Mouse (Mus musculus): ENCODE data around the gene Msantd4. TPM values are rescaled to one million over a fixed set of nuclear protein-coding genes. Genes with fewer than 3 reads are reported as not detected.
"Not testable (repeated sequence)": the region's sequence is repeated elsewhere in the genome, so short reads cannot be mapped to it uniquely, and the experiment has no call there.

Gene Msantd4
- 48.5 and 57.7 TPM in 2 replicates for polyA plus RNA-seq (2014; fragmentation: Nextera tagmentation; extraction: Ambion mirVana)

DNA sequence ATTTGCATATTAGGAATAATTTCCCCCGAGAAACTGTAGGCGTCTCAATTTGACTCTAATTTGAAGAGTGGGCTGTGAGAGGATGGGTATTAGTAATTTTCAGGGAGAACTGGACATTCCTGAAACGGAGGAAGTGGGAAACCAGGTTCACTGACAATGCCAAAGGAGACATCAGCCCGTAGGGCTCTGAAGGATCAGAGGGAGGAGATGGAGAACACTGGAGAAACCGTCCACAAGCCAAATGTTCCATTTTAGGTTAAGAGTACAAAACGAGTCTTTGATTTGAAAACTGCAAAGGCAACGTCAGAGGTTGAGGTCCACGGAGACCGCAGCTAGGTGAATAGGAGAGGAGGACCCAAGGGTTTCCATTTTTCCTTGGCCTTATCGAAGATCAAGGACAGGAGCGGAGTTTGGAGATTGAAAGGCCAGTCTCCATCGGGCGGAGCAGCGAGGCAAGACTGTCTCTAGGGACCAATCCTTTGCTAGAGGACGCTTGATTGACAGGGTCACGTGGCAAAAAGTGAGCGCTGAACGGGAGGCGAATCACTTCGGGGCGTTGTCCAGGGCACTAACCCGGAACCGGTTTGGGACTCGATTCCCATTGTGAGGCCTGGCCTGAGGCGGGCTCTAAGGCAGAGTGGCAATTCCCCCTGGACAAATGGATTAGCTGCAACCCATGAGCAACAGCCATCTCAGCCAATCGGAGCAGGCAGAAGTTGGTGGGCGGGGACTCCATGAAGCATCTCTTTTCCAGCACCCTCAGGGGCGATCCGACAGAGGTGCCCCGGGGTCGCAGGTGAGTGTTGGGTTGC, at the start of gene Msantd4:
Gene Msantd4, plus strand, starts transcription at position 735 of the 812 bp plus-strand sequence.
- DNase-seq (ENCODE audit: low spot score), result peak; percentile 97
- Histone ChIP-seq H3K27ac (peak within 1 kb of the TSS; percentile 82), H3K9me3 (ENCODE audit: control insufficient read depth, low read length) (no peaks in the 10 kb centered on the region), H3K9ac (peak within 1 kb of the TSS; percentile 65), H3K4me3 (replicated peaks; ENCODE audit: low read length) (peak within 1 kb of the TSS; percentile 59), H3K36me3 (replicated peaks; ENCODE audit: control insufficient read depth, insufficient read depth) (no peaks in the 10 kb centered on the region), H3K4me2 (replicated peaks) (peak within 1 kb of the TSS; percentile 57), H3K27me3 (ENCODE audit: control insufficient read depth, insufficient read depth, low read length) (no peaks in the 10 kb centered on the region), H3K4me1 (replicated peaks; ENCODE audit: control insufficient read depth, insufficient read depth, low read length) (peaks cover 19% of the 10 kb centered on the region)
- peak; percentile 100 for ATAC-seq (ENCODE audit: low FRiP score)
- under 1% methylated on average over 31 of the region's 31 CpGs for WGBS

DNA sequence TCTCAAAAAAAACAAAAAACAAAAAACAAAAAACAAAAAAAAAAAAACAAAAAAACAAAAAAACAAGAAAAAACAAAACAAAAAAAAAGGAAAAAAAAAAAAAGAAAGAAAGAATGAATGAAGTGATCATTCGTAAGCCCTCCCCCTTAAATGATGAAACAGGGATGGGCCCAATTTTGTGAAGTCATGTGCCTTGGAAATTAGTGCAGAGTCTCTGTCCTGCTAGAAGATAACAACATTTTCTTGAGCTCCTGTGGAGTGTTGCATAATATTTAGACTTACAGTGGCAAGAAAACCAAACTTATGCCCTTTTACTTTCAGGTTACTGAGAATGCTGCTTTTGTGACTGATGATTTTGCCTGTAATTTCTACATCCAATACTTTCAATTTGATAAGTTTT, 23.2 kb upstream of the Msantd4 start:
- Histone ChIP-seq H3K9ac (no peak overlapping the region), H3K36me3 (replicated peaks; ENCODE audit: control insufficient read depth, insufficient read depth) (no peaks in the 10 kb centered on the region), H3K4me3 (replicated peaks; ENCODE audit: low read length) (no peak overlapping the region), H3K27ac (no peak overlapping the region), H3K27me3 (ENCODE audit: control insufficient read depth, insufficient read depth, low read length) (no peaks in the 10 kb centered on the region), H3K4me1 (replicated peaks; ENCODE audit: control insufficient read depth, insufficient read depth, low read length) (no peaks in the 10 kb centered on the region), H3K9me3 (ENCODE audit: control insufficient read depth, low read length) (no peaks in the 10 kb centered on the region), H3K4me2 (replicated peaks) (no peak overlapping the region)
- ATAC-seq (ENCODE audit: low FRiP score) (no peak), DNase-seq (ENCODE audit: low spot score) (no peak)
- whole genome bisulfite sequencing, result 91% methylated on average over 1 of the region's 1 CpGs

DNA sequence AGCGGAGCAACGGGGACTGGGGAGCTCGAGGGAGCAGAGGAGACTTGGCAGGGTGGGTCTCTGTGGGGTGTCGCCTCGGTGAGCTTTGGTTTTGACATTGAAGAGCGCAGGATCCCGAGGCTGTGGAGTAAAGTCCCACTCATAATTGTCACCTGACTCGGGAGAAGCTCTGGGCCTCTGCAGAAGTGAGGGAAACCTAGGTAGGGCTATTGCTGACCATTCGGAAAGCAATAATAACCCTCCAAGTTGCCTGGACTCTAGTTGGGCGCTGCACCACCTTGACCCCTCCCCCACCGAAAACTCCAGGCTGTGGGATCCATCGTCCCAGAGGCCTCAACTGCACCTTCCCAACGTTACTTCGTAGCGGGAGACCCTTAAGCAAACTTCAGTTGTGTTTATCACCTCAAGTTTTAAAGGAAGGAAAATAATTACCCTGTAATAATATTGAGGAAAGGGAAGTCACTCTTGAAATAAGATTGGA, 318 bp downstream of the Msantd4 start:
- DNase-seq (ENCODE audit: low spot score), result no peak
- H3K4me2 ChIP-seq (replicated peaks), result peak overlapping the region; percentile 57
- H3K4me3 ChIP-seq (replicated peaks; ENCODE audit: low read length), result peak overlapping the region; percentile 59
- WGBS, result 0% methylated on average over 15 of the region's 15 CpGs
- H3K4me1 ChIP-seq (replicated peaks; ENCODE audit: control insufficient read depth, insufficient read depth, low read length), result peaks cover 19% of the 10 kb centered on the region
- peak overlapping the region; percentile 65 for H3K9ac ChIP-seq
- peak overlapping the region; percentile 75 for H3K27ac ChIP-seq
- 0 out of 2 replicates have a peak, but pooled peaks cover 3% of the 10 kb centered on the region for H3K36me3 ChIP-seq (replicated peaks; ENCODE audit: control insufficient read depth, insufficient read depth)
- ATAC-seq (ENCODE audit: low FRiP score), result peak; percentile 77
- no peaks in the 10 kb centered on the region for H3K27me3 ChIP-seq (ENCODE audit: control insufficient read depth, insufficient read depth, low read length)
- no peaks in the 10 kb centered on the region for H3K9me3 ChIP-seq (ENCODE audit: control insufficient read depth, low read length)

DNA sequence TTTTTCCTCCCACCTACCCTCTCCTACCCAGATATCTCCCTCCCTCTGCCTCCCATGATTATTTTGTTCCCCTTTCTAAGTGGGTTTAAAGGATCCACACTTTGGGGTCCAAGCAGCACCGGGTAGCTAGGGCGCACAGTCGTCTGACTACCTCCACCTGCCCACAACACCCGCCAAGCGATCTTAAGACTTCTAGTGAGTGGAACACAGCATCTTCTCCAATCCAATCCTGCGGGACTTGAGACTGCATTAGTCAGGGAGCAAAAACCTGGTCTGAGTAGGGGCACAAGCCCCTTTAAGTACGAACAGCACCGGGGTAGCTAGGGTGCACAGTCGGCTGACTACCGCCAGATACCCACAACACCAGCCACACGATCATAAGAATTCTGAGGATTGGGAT, 24.4 kb downstream of the Msantd4 start:
- not testable (repeated sequence) for H3K4me3 ChIP-seq (replicated peaks; ENCODE audit: low read length); H3K36me3 ChIP-seq (replicated peaks; ENCODE audit: control insufficient read depth, insufficient read depth); H3K4me1 ChIP-seq (replicated peaks; ENCODE audit: control insufficient read depth, insufficient read depth, low read length); DNase-seq (ENCODE audit: low spot score); H3K4me2 ChIP-seq (replicated peaks); ATAC-seq (ENCODE audit: low FRiP score); H3K9ac ChIP-seq; H3K27ac ChIP-seq; H3K27me3 ChIP-seq (ENCODE audit: control insufficient read depth, insufficient read depth, low read length)
- 94% methylated on average over 11 of the region's 11 CpGs for WGBS
- peaks cover 31% of the 10 kb centered on the region; the same call in 1 of the 2 replicates for H3K9me3 ChIP-seq (ENCODE audit: control insufficient read depth, low read length)

Small RNA genes lying within 50 kb of the gene (microRNA-seq; reads per million reads assigned to microRNA genes)
- not detected for gene Gm23992

Other genes with a start within 250 kb of the Msantd4 start
- 34.0 and 36.4 TPM in 2 replicates for gene Aasdhppt, start 67.1 kb upstream of the Msantd4 start, polyA plus RNA-seq (2014; fragmentation: Nextera tagmentation; extraction: Ambion mirVana)
- gene Kbtbd3, start 66.7 kb upstream of the Msantd4 start, polyA plus RNA-seq (2014; fragmentation: Nextera tagmentation; extraction: Ambion mirVana), result 13.3 and 14.0 TPM in 2 replicates